Mouse (Mus musculus) lung, postnatal 0 days (tissue): ENCODE measurements at regions not wholly inside any gene's neighbourhood (a gene's known extent, or its start where the extent isn't known, plus 50 kb on each side); places are given as distances from the start of the nearest gene placed in this dataset.

ENCODE experiments used
- ATAC-seq: fragments of 200-750 bp; cut with Nextera tagmentation; 2 replicates; pipeline ENCODE4 v1.8.0; 2017; ENCODE audit warnings: moderate library complexity
- DNase-seq: peaks from one replicate; pipeline ENCODE4 v3.0.0-alpha.2; 2016; ENCODE audit warnings: low spot score
- H3K27ac ChIP-seq: fragments of 300-500 bp; sonication (generic); 2 replicates; pipeline ENCODE4 v1.5.1; 2014; ENCODE audit warnings: antibody characterized with exemption, mild to moderate bottlenecking, low read length, mixed read lengths
- H3K27me3 ChIP-seq: fragments of 300-500 bp; sonication (generic); replicated peaks from 2 replicates; pipeline ENCODE4 v1.6.1; 2014; ENCODE audit warnings: low read length, mixed read lengths; ENCODE audit not compliant: insufficient read depth
- H3K36me3 ChIP-seq: fragments of 300-500 bp; sonication (generic); 2 replicates; pipeline ENCODE4 v1.6.1; 2014; ENCODE audit warnings: low read length, mixed read lengths; ENCODE audit not compliant: insufficient read depth
- H3K4me1 ChIP-seq: fragments of 300-500 bp; sonication (generic); 2 replicates; pipeline ENCODE4 v1.6.1; 2014; ENCODE audit warnings: antibody characterized with exemption, low read depth, low read length, mixed read lengths; ENCODE audit not compliant: insufficient read depth
- H3K4me2 ChIP-seq: fragments of 300-500 bp; sonication (generic); replicated peaks from 2 replicates; pipeline ENCODE4 v1.6.1; 2014; ENCODE audit warnings: low read depth, mild to moderate bottlenecking, low read length, moderate library complexity, mixed read lengths
- H3K4me3 ChIP-seq: fragments of 300-500 bp; sonication (generic); 2 replicates; pipeline ENCODE4 v1.5.1; 2014; ENCODE audit warnings: low read depth, low read length
- H3K9ac ChIP-seq: fragments of 300-500 bp; sonication (generic); replicated peaks from 2 replicates; pipeline ENCODE4 v1.6.1; 2014; ENCODE audit warnings: low read depth, mild to moderate bottlenecking
- H3K9me3 ChIP-seq: fragments of 300-500 bp; sonication (generic); 2 replicates; pipeline ENCODE4 v1.6.1; 2016; ENCODE audit warnings: low read length, mixed read lengths
- CTCF ChIP-seq: IDR thresholded peaks from 2 replicates; pipeline ENCODE4 v1.5.1; 2016; ENCODE audit warnings: antibody characterized with exemption, mild to moderate bottlenecking
- EP300 ChIP-seq: IDR thresholded peaks from 2 replicates; pipeline ENCODE4 v1.6.1; 2016; ENCODE audit warnings: antibody characterized with exemption, mild to moderate bottlenecking, control low read depth
- WGBS: fragments of 180-500 bp; shearing (Covaris S2); extraction: QIAGEN DNeasy Blood & Tissue Kit; methylation state at CpG from one replicate; pipeline ENCODE4 v1.1.7; 2014; 5-methylcytosine and 5-hydroxymethylcytosine counted together

- Histone ChIP-seq H3K4me1 (peaks cover 4% of the 10 kb centered on the region; the same call in 1 of the 2 replicates), H3K36me3 (no peaks in the 10 kb centered on the region), H3K9me3 (no peaks in the 10 kb centered on the region), H3K27me3 (no peaks in the 10 kb centered on the region), H3K9ac (no peak overlapping the region), H3K4me3 (peak overlapping the region; percentile 0; the same call in 1 of the 2 replicates), H3K27ac (no peak overlapping the region), H3K4me2 (peak overlapping the region; percentile 43)
- TF ChIP-seq EP300 (no peak), CTCF (no peak)
- 27% methylated on average over 17 of the region's 17 CpGs for WGBS
- ATAC-seq (peak; percentile 32; the same call in 1 of the 2 replicates), DNase-seq (peak; percentile 15)
Observed at GRCm38 (mm10) chr12:12840661-12841384, 100.9 kb downstream of the Mycn start.

GRCm38 (mm10) chr12:12837775-12838174, 103.9 kb downstream of the Mycn start:
- H3K9ac ChIP-seq = no peak overlapping the region
- no peaks in the 10 kb centered on the region for H3K9me3 ChIP-seq
- no peaks in the 10 kb centered on the region for H3K27me3 ChIP-seq
- no peak for ATAC-seq
- no peak overlapping the region for H3K4me3 ChIP-seq
- 100% methylated on average over 1 of the region's 1 CpGs for WGBS
- peaks cover 4% of the 10 kb centered on the region; the same call in 1 of the 2 replicates for H3K4me1 ChIP-seq
- H3K36me3 ChIP-seq = no peaks in the 10 kb centered on the region
- no peak overlapping the region for H3K27ac ChIP-seq
- no peak overlapping the region for H3K4me2 ChIP-seq
- no peak for DNase-seq
- TF ChIP-seq EP300 = no peak
- TF ChIP-seq CTCF = no peak

GRCm38 (mm10) chr12:12827821-12828641, 113.7 kb downstream of the Mycn start:
- DNase-seq = no peak
- H3K4me3 ChIP-seq = no peak overlapping the region
- H3K9ac ChIP-seq = no peak overlapping the region
- H3K27ac ChIP-seq = no peak overlapping the region
- H3K4me1 ChIP-seq = no peaks in the 10 kb centered on the region
- no peaks in the 10 kb centered on the region for H3K9me3 ChIP-seq
- no peak for TF ChIP-seq EP300
- TF ChIP-seq CTCF = no peak
- no peaks in the 10 kb centered on the region for H3K27me3 ChIP-seq
- H3K4me2 ChIP-seq = no peak overlapping the region
- 65% methylated on average over 13 of the region's 13 CpGs for WGBS
- no peaks in the 10 kb centered on the region for H3K36me3 ChIP-seq
- no peak for ATAC-seq

DNA sequence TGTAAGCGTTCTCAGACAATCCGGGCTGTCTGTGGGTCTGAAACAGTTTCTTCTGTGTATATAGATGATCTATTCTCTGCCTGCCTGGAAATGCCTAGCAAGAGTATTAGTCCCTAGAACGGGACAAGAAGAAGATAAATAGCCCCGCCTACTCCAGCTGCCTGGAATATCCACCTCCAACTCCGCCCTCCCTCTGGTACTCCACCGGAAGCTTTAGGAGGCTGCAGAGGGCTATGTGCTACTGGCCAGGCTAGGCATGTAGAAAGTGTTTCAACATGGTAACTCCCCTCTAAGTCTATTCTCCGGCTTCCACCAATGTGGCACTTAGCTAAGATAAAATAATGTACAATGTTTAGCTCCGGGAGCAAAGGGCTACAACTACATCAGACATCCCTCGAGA, 114.3 kb downstream of the Mycn start:
- 40% methylated on average over 9 of the region's 9 CpGs for WGBS
- Histone ChIP-seq H3K4me2 (no peak overlapping the region), H3K36me3 (no peaks in the 10 kb centered on the region), H3K4me1 (no peaks in the 10 kb centered on the region), H3K9me3 (no peaks in the 10 kb centered on the region), H3K27ac (no peak overlapping the region), H3K4me3 (no peak overlapping the region), H3K9ac (no peak overlapping the region), H3K27me3 (no peaks in the 10 kb centered on the region)
- TF ChIP-seq CTCF (no peak), EP300 (no peak)
- DNase-seq (no peak), ATAC-seq (no peak)

DNA sequence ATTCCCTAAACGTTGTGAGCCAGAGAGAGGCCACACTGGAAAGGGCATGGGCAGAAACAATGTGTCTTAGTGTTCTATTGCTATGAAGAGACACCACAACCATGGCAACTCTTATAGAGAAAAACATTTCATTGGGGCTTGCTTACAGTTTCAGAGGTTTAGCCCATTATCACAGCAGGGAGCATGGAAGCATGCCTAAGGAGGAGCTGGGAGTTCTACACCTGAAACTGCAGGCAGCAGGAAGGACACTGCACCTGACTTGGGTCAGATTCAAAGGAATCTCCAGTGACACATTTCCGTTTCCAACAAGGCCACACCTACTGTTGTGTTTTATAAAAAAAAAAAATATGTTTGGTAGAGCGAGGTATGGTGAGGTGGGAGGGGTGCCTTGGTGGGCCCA, 115.3 kb downstream of the Mycn start:
- H3K4me2 ChIP-seq = no peak overlapping the region
- WGBS = 65% methylated on average over 3 of the region's 3 CpGs
- H3K36me3 ChIP-seq = no peaks in the 10 kb centered on the region
- no peak overlapping the region for H3K27ac ChIP-seq
- TF ChIP-seq CTCF = no peak
- TF ChIP-seq EP300 = no peak
- no peak for DNase-seq
- no peaks in the 10 kb centered on the region for H3K4me1 ChIP-seq
- no peak overlapping the region for H3K9ac ChIP-seq
- no peaks in the 10 kb centered on the region for H3K9me3 ChIP-seq
- no peak for ATAC-seq
- H3K4me3 ChIP-seq = no peak overlapping the region
- no peaks in the 10 kb centered on the region for H3K27me3 ChIP-seq

DNA sequence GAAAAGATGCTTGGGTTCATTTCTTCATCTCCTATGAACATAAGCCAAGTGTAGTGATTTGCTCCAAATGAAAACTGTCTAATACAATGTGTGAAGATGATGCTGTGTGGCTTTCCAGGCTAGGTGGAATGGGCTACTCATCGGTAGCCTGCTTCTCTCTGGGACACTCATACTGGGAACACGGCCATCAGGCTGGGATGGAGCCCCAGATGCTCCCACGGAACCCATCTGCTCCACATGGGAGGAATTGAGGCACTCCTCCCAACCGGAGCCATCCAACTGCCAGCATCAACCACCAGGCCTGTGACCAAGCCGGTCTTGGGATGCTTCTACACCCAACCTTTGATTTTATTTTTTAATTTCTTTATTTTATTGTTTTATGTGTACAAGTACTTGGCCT, 115.9 kb downstream of the Mycn start:
- ATAC-seq (no peak), DNase-seq (no peak)
- H3K9me3 ChIP-seq = no peaks in the 10 kb centered on the region
- TF ChIP-seq CTCF = no peak
- TF ChIP-seq EP300 = no peak
- no peaks in the 10 kb centered on the region for H3K36me3 ChIP-seq
- H3K4me3 ChIP-seq = no peak overlapping the region
- no peak overlapping the region for H3K4me2 ChIP-seq
- no peak overlapping the region for H3K9ac ChIP-seq
- no peaks in the 10 kb centered on the region for H3K4me1 ChIP-seq
- no peak overlapping the region for H3K27ac ChIP-seq
- 90% methylated on average over 5 of the region's 5 CpGs for WGBS
- no peaks in the 10 kb centered on the region for H3K27me3 ChIP-seq
